Mouse (Mus musculus) midbrain, embryonic 16.5 days (tissue): ENCODE measurements around the gene Gm3448. TPM values are rescaled to one million over a fixed set of nuclear protein-coding genes. Genes with fewer than 3 reads are reported as not detected.
"Not testable (repeated sequence)": the region's sequence is repeated elsewhere in the genome, so short reads cannot be mapped to it uniquely, and the experiment has no call there.

Experiments
- ATAC-seq: fragments of 200-750 bp; cut with Nextera tagmentation; 2 replicates; pipeline ENCODE4 v1.8.0; 2017; ENCODE audit warnings: moderate TSS enrichment
- H3K27ac ChIP-seq: fragments of 300-500 bp; sonication (generic); 2 replicates; pipeline ENCODE4 v1.5.1; 2014; ENCODE audit warnings: mild to moderate bottlenecking, low read length, mixed read lengths
- H3K27me3 ChIP-seq: fragments of 300-500 bp; sonication (generic); 2 replicates; pipeline ENCODE4 v1.6.1; 2014; ENCODE audit warnings: low read depth, low read length, mixed read lengths; ENCODE audit not compliant: control insufficient read depth, insufficient read depth
- H3K36me3 ChIP-seq: fragments of 300-500 bp; sonication (generic); 2 replicates; pipeline ENCODE4 v1.6.1; 2014; ENCODE audit warnings: mild to moderate bottlenecking, low read length, moderate library complexity, mixed read lengths; ENCODE audit not compliant: control insufficient read depth, insufficient read depth
- H3K4me1 ChIP-seq: fragments of 300-500 bp; sonication (generic); 2 replicates; pipeline ENCODE4 v1.6.1; 2014; ENCODE audit warnings: mild to moderate bottlenecking, low read length, mixed read lengths; ENCODE audit not compliant: control insufficient read depth, insufficient read depth
- H3K4me2 ChIP-seq: fragments of 300-500 bp; sonication (generic); 2 replicates; pipeline ENCODE4 v1.6.1; 2014; ENCODE audit warnings: mild to moderate bottlenecking, low read length, mixed read lengths
- H3K4me3 ChIP-seq: fragments of 300-500 bp; sonication (generic); 2 replicates; pipeline ENCODE4 v1.5.1; 2014; ENCODE audit warnings: low read depth, mild to moderate bottlenecking, low read length, moderate library complexity, mixed read lengths
- H3K9ac ChIP-seq: fragments of 300-500 bp; sonication (generic); 2 replicates; pipeline ENCODE4 v1.6.1; 2014; ENCODE audit warnings: low read depth, low read length, mixed read lengths
- H3K9me3 ChIP-seq: fragments of 300-500 bp; sonication (generic); replicated peaks from 2 replicates; pipeline ENCODE4 v1.6.1; 2014; ENCODE audit warnings: mild to moderate bottlenecking, low read length, mixed read lengths; ENCODE audit not compliant: control insufficient read depth, poor library complexity, severe bottlenecking
- WGBS: fragments of 180-500 bp; shearing (Covaris S2); extraction: QIAGEN DNeasy Blood & Tissue Kit; methylation state at CpG from one replicate; pipeline ENCODE4 v1.1.7; 2014; 5-methylcytosine and 5-hydroxymethylcytosine counted together
- polyA plus RNA-seq: library from polyadenylated mRNA; unstranded; fragments of >200 nt; fragmentation: Nextera tagmentation; extraction: Ambion mirVana; gene quantifications from 2 replicates; pipeline ENCODE4 v1.2.1, GENCODE M21; 2015

Gm3448 gene
- polyA plus RNA-seq, 1 experiment from 2014 or later, result 4.7 TPM

GRCm38 (mm10) chr17:15068040-15068792, 26.9 kb upstream of the Gm3448 start:
- H3K4me1 ChIP-seq, result peaks cover 9% of the 10 kb centered on the region; the same call in 1 of the 2 replicates
- H3K4me2 ChIP-seq, result no peak overlapping the region
- no peak overlapping the region for H3K4me3 ChIP-seq
- H3K27me3 ChIP-seq, result no peaks in the 10 kb centered on the region
- no peaks in the 10 kb centered on the region for H3K9me3 ChIP-seq
- no peak for ATAC-seq
- no peak overlapping the region for H3K27ac ChIP-seq
- H3K36me3 ChIP-seq, result peaks cover 3% of the 10 kb centered on the region; the same call in 1 of the 2 replicates
- H3K9ac ChIP-seq, result no peak overlapping the region
- 77% methylated on average over 8 of the region's 8 CpGs for WGBS

- no peaks in the 10 kb centered on the region for H3K9me3 ChIP-seq
- no peak overlapping the region for H3K4me3 ChIP-seq
- H3K27ac ChIP-seq, result no peak overlapping the region
- peaks cover 9% of the 10 kb centered on the region; the same call in 1 of the 2 replicates for H3K4me1 ChIP-seq
- H3K36me3 ChIP-seq, result peaks cover 7% of the 10 kb centered on the region; the same call in 1 of the 2 replicates
- H3K27me3 ChIP-seq, result no peaks in the 10 kb centered on the region
- WGBS, result 79% methylated on average over 1 of the region's 1 CpGs
- H3K9ac ChIP-seq, result no peak overlapping the region; the same call in 1 of the 2 replicates
- no peak overlapping the region for H3K4me2 ChIP-seq
- ATAC-seq, result no peak
These were observed 25.6 kb upstream of the Gm3448 start for GRCm38 (mm10) chr17:15066911-15067310.

GRCm38 (mm10) chr17:15066066-15066465, 24.7 kb upstream of the Gm3448 start:
- Histone ChIP-seq H3K27me3 (no peaks in the 10 kb centered on the region), H3K27ac (peak overlapping the region; percentile 72), H3K36me3 (peaks cover 7% of the 10 kb centered on the region; the same call in 1 of the 2 replicates), H3K9ac (peak overlapping the region; percentile 58), H3K4me1 (peaks cover 9% of the 10 kb centered on the region; the same call in 1 of the 2 replicates), H3K4me3 (peak overlapping the region; percentile 10; the same call in 1 of the 2 replicates), H3K9me3 (no peaks in the 10 kb centered on the region), H3K4me2 (peak overlapping the region; percentile 54)
- ATAC-seq, result peak; percentile 90
- 41% methylated on average over 6 of the region's 6 CpGs for WGBS

- H3K4me3 ChIP-seq, result peak overlapping the region; percentile 10; the same call in 1 of the 2 replicates
- H3K4me1 ChIP-seq, result peaks cover 9% of the 10 kb centered on the region; the same call in 1 of the 2 replicates
- peaks cover 7% of the 10 kb centered on the region; the same call in 1 of the 2 replicates for H3K36me3 ChIP-seq
- no peaks in the 10 kb centered on the region for H3K9me3 ChIP-seq
- H3K27me3 ChIP-seq, result no peaks in the 10 kb centered on the region
- ATAC-seq, result peak; percentile 87
- H3K9ac ChIP-seq, result peak overlapping the region; percentile 58
- 39% methylated on average over 13 of the region's 13 CpGs for WGBS
- peak overlapping the region; percentile 72 for H3K27ac ChIP-seq
- peak overlapping the region; percentile 54 for H3K4me2 ChIP-seq
These were observed 24.2 kb upstream of the Gm3448 start for GRCm38 (mm10) chr17:15065391-15066024.

- 97% methylated on average over 6 of the region's 6 CpGs for WGBS
- Histone ChIP-seq H3K27ac (no peak overlapping the region), H3K27me3 (no peaks in the 10 kb centered on the region), H3K9ac (no peak overlapping the region), H3K9me3 (no peaks in the 10 kb centered on the region), H3K4me1 (no peaks in the 10 kb centered on the region), H3K4me2 (no peak overlapping the region), H3K4me3 (no peak overlapping the region), H3K36me3 (peaks cover 29% of the 10 kb centered on the region)
- ATAC-seq, result no peak
These were observed 19.0 kb upstream of the Gm3448 start for GRCm38 (mm10) chr17:15060356-15060755.

GRCm38 (mm10) chr17:15059646-15060045, 18.3 kb upstream of the Gm3448 start:
- no peak overlapping the region for H3K9ac ChIP-seq
- no peak overlapping the region for H3K4me3 ChIP-seq
- no peaks in the 10 kb centered on the region for H3K27me3 ChIP-seq
- peaks cover 29% of the 10 kb centered on the region for H3K36me3 ChIP-seq
- H3K27ac ChIP-seq, result no peak overlapping the region
- H3K4me2 ChIP-seq, result no peak overlapping the region
- WGBS, result 95% methylated on average over 14 of the region's 14 CpGs
- no peaks in the 10 kb centered on the region for H3K9me3 ChIP-seq
- H3K4me1 ChIP-seq, result no peaks in the 10 kb centered on the region
- no peak for ATAC-seq

GRCm38 (mm10) chr17:15058161-15058591, 16.8 kb upstream of the Gm3448 start:
- Histone ChIP-seq H3K4me1 (no peaks in the 10 kb centered on the region), H3K27ac (no peak overlapping the region), H3K36me3 (peaks cover 26% of the 10 kb centered on the region), H3K4me2 (no peak overlapping the region), H3K9me3 (no peaks in the 10 kb centered on the region), H3K27me3 (no peaks in the 10 kb centered on the region), H3K4me3 (no peak overlapping the region), H3K9ac (no peak overlapping the region)
- WGBS, result 94% methylated on average over 5 of the region's 5 CpGs
- ATAC-seq, result no peak

- Histone ChIP-seq H3K4me1 (no peaks in the 10 kb centered on the region), H3K36me3 (peaks cover 22% of the 10 kb centered on the region), H3K27ac (no peak overlapping the region), H3K9ac (no peak overlapping the region), H3K27me3 (no peaks in the 10 kb centered on the region), H3K9me3 (no peaks in the 10 kb centered on the region), H3K4me3 (no peak overlapping the region), H3K4me2 (no peak overlapping the region)
- 92% methylated on average over 4 of the region's 4 CpGs for WGBS
- ATAC-seq, result no peak
These were observed 14.6 kb upstream of the Gm3448 start for GRCm38 (mm10) chr17:15055925-15056324.

- H3K4me3 ChIP-seq, ATAC-seq, H3K9ac ChIP-seq, H3K4me2 ChIP-seq, H3K4me1 ChIP-seq, H3K27ac ChIP-seq, H3K27me3 ChIP-seq, H3K9me3 ChIP-seq: not testable (repeated sequence)
- WGBS, result 91% methylated on average over 9 of the region's 13 CpGs
- peaks cover 11% of the 10 kb centered on the region; the same call in 1 of the 2 replicates for H3K36me3 ChIP-seq
These were observed 12.5 kb upstream of the Gm3448 start for GRCm38 (mm10) chr17:15053829-15054200.
